ENCODE assay signal across 14 mouse cellular contexts in the genomic region with DNA sequence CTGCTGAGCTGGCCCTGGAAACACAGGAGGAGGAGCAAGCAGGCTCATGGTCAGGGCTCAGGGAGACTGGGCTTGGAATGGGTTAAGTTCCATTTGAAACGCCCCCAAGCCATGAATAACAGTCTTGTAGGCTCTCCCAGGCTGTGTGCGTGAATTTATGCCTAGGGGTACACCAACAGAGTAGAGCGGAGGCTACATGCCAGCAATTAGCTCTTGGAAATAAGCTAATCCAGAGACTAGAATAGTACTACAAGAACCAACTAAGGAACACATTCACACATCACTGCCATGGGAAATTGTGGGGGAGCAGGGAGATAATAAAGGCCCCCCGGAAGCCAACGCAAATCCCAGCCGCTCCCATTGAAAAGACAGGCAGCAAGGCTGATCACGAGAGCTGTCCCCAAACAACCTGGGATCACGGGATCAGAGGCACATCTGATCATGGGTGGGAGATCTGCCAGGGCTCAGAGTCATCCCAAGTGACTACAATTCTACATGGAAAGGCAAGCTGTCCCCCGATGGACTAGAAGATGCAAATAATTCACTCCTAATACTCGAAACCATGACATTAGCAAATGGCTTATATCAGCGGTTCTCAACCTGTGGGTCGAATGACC.
A peak's percentile ranks its signal among the peaks of the same experiment; 100 is the strongest.
DNase-seq lines count a peak whose midpoint lies in the region; ATAC-seq lines count a peak whose summit lies in the region.
"Had no signal": no experiment of that assay in that cellular context is flagged by ENCODE, and none has a peak within 500 bp of the region (broad histone marks: within the 10 kb centered on the region; RNA-seq: fewer than 3 reads in every experiment).

No protein-coding gene starts in this region.

- no peaks in the 10 kb centered on the region for H3K27me3 ChIP-seq in hindbrain, embryonic 16.5 days (replicated peaks; ENCODE audit: control insufficient read depth, insufficient read depth, low read length)
- no peaks in the 10 kb centered on the region for H3K27me3 ChIP-seq in neural tube, embryonic 13.5 days

- peaks cover 34% of the 10 kb centered on the region for H3K4me1 ChIP-seq in hindbrain, embryonic 16.5 days (ENCODE audit: control insufficient read depth, insufficient read depth, low read depth, low read length)
- H3K4me1 ChIP-seq in neural tube, embryonic 13.5 days (replicated peaks) = peaks cover 54% of the 10 kb centered on the region
- H3K4me1 ChIP-seq: heart, embryonic 13.5 days had no signal

- H3K36me3 ChIP-seq in hindbrain, embryonic 16.5 days (ENCODE audit: control insufficient read depth, insufficient read depth, low read length) = no peaks in the 10 kb centered on the region
- no peaks in the 10 kb centered on the region for H3K36me3 ChIP-seq in neural tube, embryonic 13.5 days
- H3K36me3 ChIP-seq: heart, embryonic 13.5 days had no signal

- DNase-seq in frontal cortex, postnatal 25 days (ENCODE audit: low spot score in 2 of 2) = no peak
- DNase-seq in brain, adult 2 months (ENCODE audit: low read depth, low spot score) = peak; percentile 91
- DNase-seq in heart, postnatal 4 days = no peak
- DNase-seq in adrenal gland, postnatal 25 days = no peak
- DNase-seq: B cell, adult 2 months; cerebellum, adult 11-12 months; kidney, postnatal 4 days; lung, postnatal 4 days; spleen, adult 18-20 months had no signal

- no peak overlapping the region; the same call in none of the 2 replicates for H3K9ac ChIP-seq in hindbrain, embryonic 16.5 days (ENCODE audit: low read depth, low read length)
- H3K9ac ChIP-seq in neural tube, embryonic 13.5 days = no peak overlapping the region
- H3K9ac ChIP-seq: heart, embryonic 13.5 days had no signal

- peak overlapping the region; percentile 48 for H3K27ac ChIP-seq in hindbrain, embryonic 16.5 days (ENCODE audit: low read depth, low read length)
- H3K27ac ChIP-seq in neural tube, embryonic 13.5 days (replicated peaks) = peak overlapping the region; percentile 63
- H3K27ac ChIP-seq: heart, embryonic 13.5 days had no signal

- H3K4me3 ChIP-seq in hindbrain, embryonic 16.5 days (ENCODE audit: low read length) = no peak overlapping the region
- H3K4me3 ChIP-seq in neural tube, embryonic 13.5 days = no peak overlapping the region
- H3K4me3 ChIP-seq: heart, embryonic 13.5 days had no signal

- 48% methylated on average over 12 of the region's 12 CpGs for WGBS in hindbrain, embryonic 16.5 days
- WGBS in neural tube, embryonic 13.5 days = 48% methylated on average over 12 of the region's 12 CpGs

- no peaks in the 10 kb centered on the region for H3K9me3 ChIP-seq in hindbrain, embryonic 16.5 days (ENCODE audit: control insufficient read depth, low read length)
- no peaks in the 10 kb centered on the region for H3K9me3 ChIP-seq in neural tube, embryonic 13.5 days
- H3K9me3 ChIP-seq: heart, embryonic 13.5 days had no signal

- no peak overlapping the region for H3K4me2 ChIP-seq in hindbrain, embryonic 16.5 days (ENCODE audit: low read length)
- H3K4me2 ChIP-seq in neural tube, embryonic 13.5 days = no peak overlapping the region
- H3K4me2 ChIP-seq: heart, embryonic 13.5 days had no signal

- ATAC-seq in frontal cortex, adult (ENCODE audit: low TSS enrichment) = peak; percentile 32
- ATAC-seq in hindbrain, embryonic 16.5 days = peak; percentile 32; the same call in 1 of the 2 replicates
- ATAC-seq in neural tube, embryonic 13.5 days (ENCODE audit: low read depth) = peak; percentile 42; the same call in 1 of the 2 replicates
- ATAC-seq in granulocyte monocyte progenitor cell, adult 5-6 weeks (replicated peaks; ENCODE audit: poor library complexity, severe bottlenecking) = no peak
